Mouse (Mus musculus) intestine, embryonic 14.5 days (tissue): ENCODE data around the gene Car2. TPM values are rescaled to one million over a fixed set of nuclear protein-coding genes. Genes with fewer than 3 reads are reported as not detected.

Experiments
- ATAC-seq: fragments of 200-750 bp; cut with Nextera tagmentation; replicated peaks from 2 replicates; pipeline ENCODE4 v1.8.0; 2017; ENCODE audit warnings: low read depth, moderate number of reproducible peaks, moderate TSS enrichment, moderate library complexity; ENCODE audit not compliant: low FRiP score, low TSS enrichment
- DNase-seq: peaks from one replicate; pipeline ENCODE4 v3.0.0-alpha.2; 2018; ENCODE audit warnings: low spot score
- H3K27ac ChIP-seq: fragments of 300-500 bp; sonication (generic); 2 replicates; pipeline ENCODE4 v1.5.1; 2014; ENCODE audit warnings: low read depth, mild to moderate bottlenecking, control low read depth
- H3K27me3 ChIP-seq: fragments of 300-500 bp; sonication (generic); replicated peaks from 2 replicates; pipeline ENCODE4 v1.6.1; 2014; ENCODE audit warnings: low read length, control low read depth; ENCODE audit not compliant: control insufficient read depth, insufficient read depth
- H3K36me3 ChIP-seq: fragments of 300-500 bp; sonication (generic); 2 replicates; pipeline ENCODE4 v1.6.1; 2014; ENCODE audit warnings: low read length, control low read depth; ENCODE audit not compliant: control insufficient read depth, insufficient read depth
- H3K4me1 ChIP-seq: fragments of 300-500 bp; sonication (generic); replicated peaks from 2 replicates; pipeline ENCODE4 v1.6.1; 2014; ENCODE audit warnings: low read length, control low read depth, mixed read lengths; ENCODE audit not compliant: control insufficient read depth, insufficient read depth
- H3K4me2 ChIP-seq: fragments of 300-500 bp; sonication (generic); 2 replicates; pipeline ENCODE4 v1.6.1; 2014; ENCODE audit warnings: low read length
- H3K4me3 ChIP-seq: fragments of 300-500 bp; sonication (generic); 2 replicates; pipeline ENCODE4 v1.5.1; 2014; ENCODE audit warnings: low read depth, low read length, control low read depth, mixed read lengths
- H3K9ac ChIP-seq: fragments of 300-500 bp; sonication (generic); 2 replicates; pipeline ENCODE4 v1.6.1; 2014; ENCODE audit warnings: mild to moderate bottlenecking, low read length
- H3K9me3 ChIP-seq: fragments of 300-500 bp; sonication (generic); 2 replicates; pipeline ENCODE4 v1.6.1; 2016; ENCODE audit warnings: low read length, control low read depth; ENCODE audit not compliant: control insufficient read depth
- WGBS: fragments of 180-500 bp; shearing (Covaris S2); extraction: QIAGEN DNeasy Blood & Tissue Kit; methylation state at CpG from one replicate; pipeline ENCODE4 v1.1.7; 2014; 5-methylcytosine and 5-hydroxymethylcytosine counted together
- polyA plus RNA-seq: library from polyadenylated mRNA; unstranded; fragments of >200 nt; fragmentation: Nextera tagmentation; extraction: Ambion mirVana; gene quantifications from 2 replicates; pipeline ENCODE4 v1.2.1, GENCODE M21; 2014

Car2 gene
- polyA plus RNA-seq, 1 experiment from 2014 or later: 18.3 TPM

- DNase-seq (no peak), ATAC-seq (no peak)
- H3K9me3 ChIP-seq: no peaks in the 10 kb centered on the region
- no peaks in the 10 kb centered on the region for H3K36me3 ChIP-seq
- 69% methylated on average over 3 of the region's 3 CpGs for WGBS
- H3K4me3 ChIP-seq: no peak overlapping the region
- no peaks in the 10 kb centered on the region for H3K4me1 ChIP-seq
- no peak overlapping the region for H3K27ac ChIP-seq
- no peak overlapping the region for H3K9ac ChIP-seq
- no peak overlapping the region for H3K4me2 ChIP-seq
- no peaks in the 10 kb centered on the region for H3K27me3 ChIP-seq
Measured at GRCm38 (mm10) chr3:14944706-14945105, 58.6 kb downstream of the Car2 start.

- WGBS: 86% methylated on average over 2 of the region's 2 CpGs
- ATAC-seq (no peak), DNase-seq (no peak)
- Histone ChIP-seq H3K4me2 (no peak overlapping the region), H3K9ac (no peak overlapping the region), H3K4me1 (no peaks in the 10 kb centered on the region), H3K9me3 (no peaks in the 10 kb centered on the region), H3K27me3 (no peaks in the 10 kb centered on the region), H3K4me3 (no peak overlapping the region), H3K36me3 (no peaks in the 10 kb centered on the region), H3K27ac (no peak overlapping the region)
Measured at GRCm38 (mm10) chr3:14945627-14946026, 59.6 kb downstream of the Car2 start.

- no peaks in the 10 kb centered on the region for H3K9me3 ChIP-seq
- ATAC-seq: no peak
- no peaks in the 10 kb centered on the region for H3K4me1 ChIP-seq
- no peak overlapping the region for H3K9ac ChIP-seq
- no peak for DNase-seq
- 85% methylated on average over 6 of the region's 6 CpGs for WGBS
- H3K27me3 ChIP-seq: no peaks in the 10 kb centered on the region
- no peaks in the 10 kb centered on the region for H3K36me3 ChIP-seq
- no peak overlapping the region for H3K4me2 ChIP-seq
- no peak overlapping the region for H3K27ac ChIP-seq
- no peak overlapping the region for H3K4me3 ChIP-seq
Measured at GRCm38 (mm10) chr3:14948067-14948800, 62.2 kb downstream of the Car2 start.

- no peaks in the 10 kb centered on the region for H3K4me1 ChIP-seq
- no peak for DNase-seq
- WGBS: 85% methylated on average over 2 of the region's 2 CpGs
Measured at GRCm38 (mm10) chr3:14950031-14950430, 64.0 kb downstream of the Car2 start.

More at GRCm38 (mm10) chr3:14950031-14950430, 64.0 kb downstream of the Car2 start:
- no peaks in the 10 kb centered on the region for H3K27me3 ChIP-seq
- no peak for ATAC-seq
- no peaks in the 10 kb centered on the region for H3K9me3 ChIP-seq
- no peak overlapping the region for H3K9ac ChIP-seq
- H3K27ac ChIP-seq: no peak overlapping the region
- H3K4me3 ChIP-seq: no peak overlapping the region
- no peaks in the 10 kb centered on the region for H3K36me3 ChIP-seq
- H3K4me2 ChIP-seq: no peak overlapping the region

Other genes with a start within 250 kb of the Car2 start
- 7.7 and 8.9 TPM in 2 replicates for gene Car13, start 244.5 kb upstream of the Car2 start, polyA plus RNA-seq
- gene Car1, start 77.9 kb upstream of the Car2 start, polyA plus RNA-seq: not detected in 2 replicates
- gene Car3, start 22.8 kb upstream of the Car2 start, polyA plus RNA-seq: 5.3 and 7.4 TPM in 2 replicates